Mouse (Mus musculus) CD4-positive naive resting alpha-beta T cell, adult 76 days (primary cell): ENCODE results near the gene Phlpp2. TPM values are rescaled to one million over a fixed set of nuclear protein-coding genes. Genes with fewer than 3 reads are reported as not detected.

Source experiments
- total RNA-seq: library from RNA; stranded (reverse); gene quantifications from one replicate; pipeline ENCODE4 v1.2.4, GENCODE M21; 2023

The Phlpp2 gene
- total RNA-seq = 5.1 TPM

DNA sequence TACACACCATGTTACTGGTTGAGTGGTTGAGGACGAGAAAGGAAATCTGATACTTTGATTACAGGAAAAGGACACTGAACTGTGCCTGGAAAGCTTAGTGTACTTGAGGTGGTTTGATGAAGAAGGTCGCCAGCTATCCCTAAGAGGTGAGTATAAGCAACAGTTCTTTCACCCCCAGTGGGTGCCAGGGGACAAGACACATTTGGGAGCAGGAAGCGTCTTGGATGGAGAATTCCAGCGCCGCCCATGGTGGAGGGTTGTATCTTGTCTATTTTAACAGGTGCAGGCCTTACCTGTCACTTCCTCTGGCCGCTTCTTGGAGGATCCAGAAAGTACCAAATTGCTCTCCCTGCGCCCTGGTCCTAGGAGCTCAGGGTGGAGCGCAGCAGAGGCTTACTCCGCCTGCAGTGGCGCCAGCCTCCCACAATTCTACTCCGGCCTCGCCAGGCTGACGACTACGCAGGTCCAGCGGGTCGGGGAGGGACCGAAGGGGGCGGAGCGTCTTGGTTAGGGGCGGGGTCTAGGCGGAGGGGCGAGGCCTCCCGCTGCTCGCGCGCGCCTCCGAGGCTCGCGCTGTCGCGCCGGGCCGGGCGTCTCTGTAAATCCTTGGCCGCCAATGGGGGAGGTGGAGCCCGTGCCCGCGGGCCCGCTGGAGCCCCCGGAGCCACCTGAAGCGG, at the start of gene Phlpp2:
Gene Phlpp2, plus strand, starts transcription at position 540 of the 677 bp plus-strand sequence.

DNA sequence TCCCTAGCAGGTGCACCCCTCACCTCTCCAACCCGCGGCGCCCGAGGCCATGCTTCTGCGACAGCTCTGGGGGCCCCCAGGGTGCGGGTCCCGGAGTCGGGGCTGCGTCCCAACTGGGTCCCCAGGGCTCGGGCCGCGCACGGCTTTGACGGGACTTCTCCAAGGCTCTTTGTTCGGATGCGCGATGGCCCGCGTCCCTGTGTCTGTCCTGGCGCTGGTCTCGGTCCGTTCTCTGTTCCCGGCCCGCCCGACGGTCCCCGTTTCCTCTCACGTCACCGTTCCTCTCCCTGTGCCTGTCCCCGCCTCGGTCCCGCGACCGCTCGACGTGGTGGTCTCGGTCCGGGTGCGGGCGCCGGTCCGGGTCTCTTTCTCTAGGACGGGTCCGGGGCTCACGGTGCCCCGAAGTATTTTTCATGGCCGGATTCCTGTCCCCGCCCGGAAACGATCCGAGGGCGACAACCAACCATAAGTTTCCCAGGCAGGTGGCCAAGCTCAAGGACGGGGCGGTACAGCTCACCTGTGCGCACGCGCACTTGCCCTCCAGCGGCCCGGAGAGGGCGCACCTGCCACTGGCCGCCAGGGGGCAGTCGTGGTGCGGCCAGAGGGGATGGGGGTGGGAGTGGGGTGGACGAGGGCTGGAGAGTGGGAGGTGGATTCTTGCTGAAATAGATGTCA, 93.5 kb downstream of the Phlpp2 start, which contains the start of gene Marveld3:
Gene Marveld3, minus strand, starts transcription at position 511 of the 675 bp plus-strand sequence.

DNA sequence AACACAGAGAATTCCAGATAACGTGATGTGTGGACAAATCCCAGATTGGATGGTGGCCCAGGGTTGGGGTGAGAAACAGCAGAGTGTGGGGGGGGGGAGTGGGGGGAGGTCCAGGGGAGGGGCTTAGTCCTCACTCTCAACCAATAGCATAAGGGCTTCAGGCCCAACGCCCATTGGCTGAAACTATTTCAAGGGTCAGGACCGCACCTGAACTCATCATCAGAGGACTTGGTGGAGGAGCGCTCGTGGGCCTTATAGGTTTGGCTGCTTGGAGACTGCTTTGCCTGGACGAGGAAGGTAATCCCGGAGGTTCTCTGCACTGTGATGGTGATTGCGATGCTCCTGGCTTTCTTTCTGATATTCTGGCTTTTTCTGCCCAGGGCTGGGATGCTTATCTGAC, 121.9 kb downstream of the Phlpp2 start, which contains the start of gene Tat:
Gene Tat, plus strand, starts transcription at position 214 of the 400 bp plus-strand sequence.

Other genes starting within 250 kb of the Phlpp2 start
- gene Ist1, start 175.3 kb upstream of the Phlpp2 start, total RNA-seq = 90.5 TPM
- gene Zfp821, start 163.0 kb upstream of the Phlpp2 start, total RNA-seq = 3.8 TPM
- gene Atxn1l, start 130.8 kb upstream of the Phlpp2 start, total RNA-seq = 27.2 TPM
- gene Ap1g1, start 90.0 kb upstream of the Phlpp2 start, total RNA-seq = 80.6 TPM
- gene Marveld3, start 93.7 kb downstream of the Phlpp2 start, total RNA-seq = not detected
- not detected for gene Tat, start 121.9 kb downstream of the Phlpp2 start, total RNA-seq
- not detected for gene Chst4, start 171.2 kb downstream of the Phlpp2 start, total RNA-seq
- gene Zfp612, start 211.2 kb downstream of the Phlpp2 start, total RNA-seq = 1.8 TPM
- not detected for gene Gm21964, start 232.7 kb downstream of the Phlpp2 start, total RNA-seq
- not detected for gene Gm17720, start 234.2 kb downstream of the Phlpp2 start, total RNA-seq